Mouse (Mus musculus) ovary, postnatal 14 days (tissue): ENCODE measurements around the gene Krtap28-10.
"Not testable (repeated sequence)": the region's sequence is repeated elsewhere in the genome, so short reads cannot be mapped to it uniquely, and the experiment has no call there.

Experiments used
- DNase-seq: peaks from one replicate; pipeline ENCODE4 v3.0.0; 2022; ENCODE audit warnings: low spot score

The Krtap28-10 gene

GRCm38 (mm10) chr1:83007471-83007870 is 34.8 kb downstream of the Krtap28-10 start:
- DNase-seq: no peak

- no peak for DNase-seq
These were observed 35.8 kb downstream of the Krtap28-10 start for GRCm38 (mm10) chr1:83006218-83007179.

- DNase-seq: not testable (repeated sequence)
These were observed 42.0 kb downstream of the Krtap28-10 start, which contains the start of gene Gm47959 for GRCm38 (mm10) chr1:83000306-83000705. Gene Gm47959 (plus strand): TSS chr1:83000548.

GRCm38 (mm10) chr1:82993947-82994346 is 48.3 kb downstream of the Krtap28-10 start:
- DNase-seq: no peak

GRCm38 (mm10) chr1:82992093-82992492 is 50.2 kb downstream of the Krtap28-10 start:
- DNase-seq: no peak

- no peak for DNase-seq
These were observed 50.7 kb downstream of the Krtap28-10 start for GRCm38 (mm10) chr1:82991596-82991995.
